Mouse (Mus musculus) erythroblast, embryonic 14.5 days (primary cell): ENCODE data around the gene Rgs10.

Experiments
- GATA1 ChIP-seq: IDR thresholded peaks from 2 replicates; pipeline ENCODE4 v1.6.1; 2012; ENCODE audit warnings: low read length, inconsistent platforms, mixed read lengths
- TAL1 ChIP-seq: IDR thresholded peaks from 3 replicates; pipeline ENCODE4 v1.6.1; 2012; ENCODE audit warnings: low read length, inconsistent platforms, mixed read lengths

DNA sequence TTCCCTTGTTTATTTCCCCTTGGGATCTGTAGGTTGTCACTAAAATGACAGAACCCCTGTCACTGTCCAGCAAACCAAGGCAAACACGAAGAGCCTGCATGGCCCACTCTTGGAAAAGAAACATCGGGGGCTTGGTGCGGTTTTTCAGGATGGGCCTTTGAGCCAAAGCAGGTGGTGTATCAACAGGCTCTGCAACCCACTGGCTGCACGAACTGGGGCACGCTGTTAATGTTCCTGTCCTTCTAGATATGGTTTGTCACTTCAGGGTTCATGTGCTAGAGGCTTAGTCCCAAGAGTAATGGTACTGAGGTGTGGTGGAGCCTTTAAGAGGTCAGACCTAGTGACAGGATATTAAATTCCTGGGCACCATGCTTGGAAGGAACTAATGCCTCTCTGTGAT is 63.1 kb downstream of the Rgs10 start:
- TF ChIP-seq TAL1 (no peak), GATA1 (no peak)
